Comparison of ENCODE assay signal across 9 mouse cellular contexts in genomic region chr8:70607898-70608748, GRCm38 (mm10). TPM values are rescaled to one million over a fixed set of nuclear protein-coding genes. Genes with fewer than 3 reads are reported as not detected.
DNase-seq lines count a peak whose midpoint lies in the region; ATAC-seq and TF ChIP-seq lines count a peak whose summit lies in the region.
"Had no signal": no experiment of that assay in that cellular context is flagged by ENCODE, and none has a peak within 500 bp of the region (broad histone marks: within the 10 kb centered on the region; RNA-seq: fewer than 3 reads in every experiment).

No protein-coding gene starts in this region.

- no peaks in the 10 kb centered on the region for H3K9me3 ChIP-seq in erythroblast, embryonic 14.5 days (ENCODE audit: control insufficient read depth, low read length)
- H3K9me3 ChIP-seq in embryonic facial prominence, embryonic 11.5 days (replicated peaks; ENCODE audit: control insufficient read depth, low read length), result no peaks in the 10 kb centered on the region
- no peaks in the 10 kb centered on the region for H3K9me3 ChIP-seq in midbrain, embryonic 10.5 days (replicated peaks)

- ATAC-seq in erythroblast, adult 5-6 weeks (replicated peaks; ENCODE audit: low FRiP score, poor library complexity, severe bottlenecking), result no peak
- no peak for ATAC-seq in embryonic facial prominence, embryonic 11.5 days (replicated peaks; ENCODE audit: insufficient number of reproducible peaks, low FRiP score, low TSS enrichment, low read depth)
- ATAC-seq: Patski had no signal

- H3K4me3 ChIP-seq in erythroblast, embryonic 14.5 days (replicated peaks), result peak overlapping the region; percentile 82
- H3K4me3 ChIP-seq in embryonic facial prominence, embryonic 11.5 days (ENCODE audit: low read depth, low read length), result peak overlapping the region; percentile 82
- H3K4me3 ChIP-seq in midbrain, embryonic 10.5 days, result peak overlapping the region; percentile 76
- peak overlapping the region; percentile 97 for H3K4me3 ChIP-seq in thymus, adult 2 months (ENCODE audit: control insufficient read depth, insufficient read depth, low read length)

- intact Hi-C loops in heart, postnatal 14 days (cut with DNase I), result no loop called here

- peak; percentile 72 for TF ChIP-seq POLR2A in thymus, adult 2 months (IDR thresholded peaks at IDR 0.05; ENCODE audit: control insufficient read depth, extremely low read depth, insufficient read depth, low read length, poor library complexity)

- H3K36me3 ChIP-seq in erythroblast, embryonic 14.5 days (ENCODE audit: control insufficient read depth), result peaks cover 3% of the 10 kb centered on the region
- no peaks in the 10 kb centered on the region for H3K36me3 ChIP-seq in embryonic facial prominence, embryonic 11.5 days (replicated peaks; ENCODE audit: control insufficient read depth, insufficient read depth, low read depth, low read length)
- H3K36me3 ChIP-seq in midbrain, embryonic 10.5 days, result peaks cover 8% of the 10 kb centered on the region
- H3K36me3 ChIP-seq in thymus, adult 2 months (ENCODE audit: control insufficient read depth, insufficient read depth, low read length), result no peaks in the 10 kb centered on the region

- H3K4me2 ChIP-seq in embryonic facial prominence, embryonic 11.5 days (ENCODE audit: low read depth, low read length), result peak overlapping the region; percentile 83

- peak overlapping the region; percentile 80 for H3K9ac ChIP-seq in embryonic facial prominence, embryonic 11.5 days (replicated peaks; ENCODE audit: low read length)

- WGBS in embryonic facial prominence, embryonic 11.5 days, result 2% methylated on average over 84 of the region's 84 CpGs
- 4% methylated on average over 84 of the region's 84 CpGs for WGBS in midbrain, embryonic 10.5 days
- WGBS in thymus, adult 2 months, result 1% methylated on average over 84 of the region's 84 CpGs

- peaks cover 78% of the 10 kb centered on the region for H3K4me1 ChIP-seq in erythroblast, embryonic 14.5 days (ENCODE audit: control insufficient read depth)
- peaks cover 11% of the 10 kb centered on the region; the same call in 1 of the 2 replicates for H3K4me1 ChIP-seq in embryonic facial prominence, embryonic 11.5 days (ENCODE audit: control insufficient read depth, insufficient read depth, low read length)
- H3K4me1 ChIP-seq in midbrain, embryonic 10.5 days, result peaks cover 81% of the 10 kb centered on the region
- peaks cover 46% of the 10 kb centered on the region for H3K4me1 ChIP-seq in thymus, adult 2 months (replicated peaks; ENCODE audit: control insufficient read depth, insufficient read depth, low read length)

- TF ChIP-seq CTCF in thymus, adult 2 months (IDR thresholded peaks at IDR 0.05; ENCODE audit: borderline replicate concordance, control insufficient read depth, extremely low read depth, insufficient read depth, low read length, poor library complexity), result 0 out of 2 replicates have a peak, but pooled peaks have one; percentile 56

- H3K27ac ChIP-seq in embryonic facial prominence, embryonic 11.5 days (replicated peaks; ENCODE audit: low read depth, low read length), result peak overlapping the region; percentile 98
- H3K27ac ChIP-seq in midbrain, embryonic 10.5 days (replicated peaks), result peak overlapping the region; percentile 92
- H3K27ac ChIP-seq in thymus, adult 2 months (ENCODE audit: control insufficient read depth, insufficient read depth, low read length), result peak overlapping the region; percentile 86

- peaks cover 28% of the 10 kb centered on the region for H3K27me3 ChIP-seq in erythroblast, embryonic 14.5 days (ENCODE audit: control insufficient read depth)
- H3K27me3 ChIP-seq in embryonic facial prominence, embryonic 11.5 days (ENCODE audit: control insufficient read depth, insufficient read depth, low read length), result no peaks in the 10 kb centered on the region
- H3K27me3 ChIP-seq in midbrain, embryonic 10.5 days (ENCODE audit: low read depth, poor library complexity, severe bottlenecking), result peaks cover 31% of the 10 kb centered on the region
- H3K27me3 ChIP-seq in thymus, adult 2 months (ENCODE audit: control insufficient read depth, insufficient read depth, low read length), result no peaks in the 10 kb centered on the region
- H3K27me3 ChIP-seq: Patski had no signal

- peak; percentile 94 for DNase-seq in R1 (ENCODE audit: low read depth, low spot score)
- DNase-seq in embryonic facial prominence, embryonic 11.5 days (ENCODE audit: low spot score), result peak; percentile 72
- DNase-seq in heart, postnatal 14 days, result peak; percentile 71 to 81
- DNase-seq in layer of hippocampus, postnatal 25 days (ENCODE audit: extremely low spot score in 1 of 2, low spot score in 1 of 2), result peak; percentile 54 to 56
- DNase-seq in midbrain, embryonic 10.5 days (ENCODE audit: low spot score), result peak; percentile 63
- peak; percentile 49 for DNase-seq in thymus, adult 2 months

RNA-seq across cellular contexts. Expression of gene Ssbp4, which starts 0.5 kb away (rescaled TPM):
- 40.7 and 52.6 TPM in 2 replicates for polyA plus RNA-seq in erythroblast, embryonic 14.5 days (2012)
- total RNA-seq in erythroblast, adult 5-6 weeks (2015; ENCODE audit: low replicate concordance), result 6.3 and 10.9 TPM in 2 replicates
- 6.3 and 13.8 TPM in 2 replicates for total RNA-seq in erythroblast, adult 5-6 weeks (2017; ENCODE audit: low replicate concordance)
- 108 and 123 TPM in 2 replicates for polyA plus RNA-seq in embryonic facial prominence, embryonic 11.5 days (2014; fragmentation: Nextera tagmentation; extraction: Ambion mirVana)
- total RNA-seq in heart, postnatal 14 days (2021), result 10 to 100 TPM; 39.7 to 46.4 TPM
- total RNA-seq in layer of hippocampus, postnatal 25 days (2021), result 100 to 1,000 TPM; 285 to 304 TPM
- polyA plus RNA-seq in midbrain, embryonic 10.5 days (2016; fragmentation: Nextera tagmentation; extraction: Ambion mirVana), result 73.3 and 78.8 TPM in 2 replicates
- polyA plus RNA-seq in thymus, adult 2 months (2012; rRNA removed), result 392 and 506 TPM in 2 replicates

RNA-seq across cellular contexts. Expression of gene Lrrc25, which starts 7.8 kb away (rescaled TPM):
- 0.12 and 0.40 TPM in 2 replicates for polyA plus RNA-seq in erythroblast, embryonic 14.5 days (2012)
- total RNA-seq in erythroblast, adult 5-6 weeks (2015; ENCODE audit: low replicate concordance), result 5.4 and 9.0 TPM in 2 replicates
- 0.98 and 2.3 TPM in 2 replicates for total RNA-seq in erythroblast, adult 5-6 weeks (2017; ENCODE audit: low replicate concordance)
- 0.32 and 0.98 TPM in 2 replicates for polyA plus RNA-seq in embryonic facial prominence, embryonic 11.5 days (2014; fragmentation: Nextera tagmentation; extraction: Ambion mirVana)
- total RNA-seq in heart, postnatal 14 days (2021), result 1 to 10 TPM; 1.8 to 2.5 TPM
- total RNA-seq in layer of hippocampus, postnatal 25 days (2021), result 1 to 10 TPM in 1 of 2 experiments, under 1 TPM in 1; 0.63 to 1.0 TPM
- 1.1 and 1.2 TPM in 2 replicates for polyA plus RNA-seq in midbrain, embryonic 10.5 days (2016; fragmentation: Nextera tagmentation; extraction: Ambion mirVana)
- 15.3 and 18.5 TPM in 2 replicates for polyA plus RNA-seq in thymus, adult 2 months (2012; rRNA removed)

RNA-seq across cellular contexts. Expression of gene Isyna1, which starts 13.9 kb away (rescaled TPM):
- 13.3 and 13.4 TPM in 2 replicates for polyA plus RNA-seq in erythroblast, embryonic 14.5 days (2012)
- total RNA-seq in erythroblast, adult 5-6 weeks (2015; ENCODE audit: low replicate concordance), result 3.8 and 6.1 TPM in 2 replicates
- total RNA-seq in erythroblast, adult 5-6 weeks (2017; ENCODE audit: low replicate concordance), result 1.4 and 7.7 TPM in 2 replicates
- polyA plus RNA-seq in embryonic facial prominence, embryonic 11.5 days (2014; fragmentation: Nextera tagmentation; extraction: Ambion mirVana), result 79.0 and 87.9 TPM in 2 replicates
- 10 to 100 TPM; 25.8 to 27.7 TPM for total RNA-seq in heart, postnatal 14 days (2021)
- 10 to 100 TPM; 41.5 to 47.0 TPM for total RNA-seq in layer of hippocampus, postnatal 25 days (2021)
- 126 and 137 TPM in 2 replicates for polyA plus RNA-seq in midbrain, embryonic 10.5 days (2016; fragmentation: Nextera tagmentation; extraction: Ambion mirVana)
- polyA plus RNA-seq in thymus, adult 2 months (2012; rRNA removed), result 185 and 201 TPM in 2 replicates

RNA-seq across cellular contexts. Expression of gene Gdf15, which starts 24.1 kb away (rescaled TPM):
- polyA plus RNA-seq in erythroblast, embryonic 14.5 days (2012), result 0.13 TPM in 1 of 2 replicates, not detected in the other
- total RNA-seq in erythroblast, adult 5-6 weeks (2015; ENCODE audit: low replicate concordance), result not detected in 2 replicates
- total RNA-seq in erythroblast, adult 5-6 weeks (2017; ENCODE audit: low replicate concordance), result 0.60 TPM in 1 of 2 replicates, not detected in the other
- polyA plus RNA-seq in embryonic facial prominence, embryonic 11.5 days (2014; fragmentation: Nextera tagmentation; extraction: Ambion mirVana), result 0.20 TPM in 1 of 2 replicates, not detected in the other
- total RNA-seq in heart, postnatal 14 days (2021), result 1 to 10 TPM in 1 of 2 experiments, under 1 TPM in 1; 0.41 to 1.6 TPM
- total RNA-seq in layer of hippocampus, postnatal 25 days (2021), result under 1 TPM in 1 of 2 experiments, not detected in 1; 0.26 TPM
- polyA plus RNA-seq in midbrain, embryonic 10.5 days (2016; fragmentation: Nextera tagmentation; extraction: Ambion mirVana), result not detected in 2 replicates
- 6.7 and 7.5 TPM in 2 replicates for polyA plus RNA-seq in thymus, adult 2 months (2012; rRNA removed)

RNA-seq across cellular contexts. Expression of gene Pgpep1, which starts 52.1 kb away (rescaled TPM):
- 0.29 and 0.32 TPM in 2 replicates for polyA plus RNA-seq in erythroblast, embryonic 14.5 days (2012)
- total RNA-seq in erythroblast, adult 5-6 weeks (2015; ENCODE audit: low replicate concordance), result 1.2 and 5.9 TPM in 2 replicates
- 0.28 and 1.4 TPM in 2 replicates for total RNA-seq in erythroblast, adult 5-6 weeks (2017; ENCODE audit: low replicate concordance)
- polyA plus RNA-seq in embryonic facial prominence, embryonic 11.5 days (2014; fragmentation: Nextera tagmentation; extraction: Ambion mirVana), result 59.8 and 71.3 TPM in 2 replicates
- 10 to 100 TPM; 38.4 to 46.8 TPM for total RNA-seq in heart, postnatal 14 days (2021)
- total RNA-seq in layer of hippocampus, postnatal 25 days (2021), result 10 to 100 TPM; 21.1 to 25.1 TPM
- polyA plus RNA-seq in midbrain, embryonic 10.5 days (2016; fragmentation: Nextera tagmentation; extraction: Ambion mirVana), result 51.8 and 89.7 TPM in 2 replicates
- polyA plus RNA-seq in thymus, adult 2 months (2012; rRNA removed), result 40.7 and 41.9 TPM in 2 replicates
